ENCODE assay signal across 9 mouse cellular contexts in genomic region chr19:4101466-4101865, GRCm38 (mm10). TPM values are rescaled to one million over a fixed set of nuclear protein-coding genes. Genes with fewer than 3 reads are reported as not detected.
DNase-seq lines count a peak whose midpoint lies in the region; ATAC-seq and TF ChIP-seq lines count a peak whose summit lies in the region.
"Had no signal": no experiment of that assay in that cellular context is flagged by ENCODE, and none has a peak within 500 bp of the region (broad histone marks: within the 10 kb centered on the region; RNA-seq: fewer than 3 reads in every experiment).

No protein-coding gene starts in this region.

- no peaks in the 10 kb centered on the region for H3K9me3 ChIP-seq in heart, embryonic 10.5 days
- H3K9me3 ChIP-seq in E14TG2a.4 (ENCODE audit: low read length): no peaks in the 10 kb centered on the region
- H3K9me3 ChIP-seq in forebrain, embryonic 14.5 days (replicated peaks; ENCODE audit: control insufficient read depth, low read length): no peaks in the 10 kb centered on the region
- H3K9me3 ChIP-seq in liver, embryonic 15.5 days (replicated peaks): no peaks in the 10 kb centered on the region

- peak overlapping the region; percentile 63 for H3K4me3 ChIP-seq in heart, embryonic 10.5 days
- H3K4me3 ChIP-seq in heart, adult 2 months: no peak overlapping the region
- H3K4me3 ChIP-seq in E14TG2a.4 (replicated peaks; ENCODE audit: low read length): peak overlapping the region; percentile 90
- H3K4me3 ChIP-seq in forebrain, embryonic 14.5 days (ENCODE audit: low read depth, low read length): peak overlapping the region; percentile 46
- peak overlapping the region; percentile 74; the same call in 1 of the 2 replicates for H3K4me3 ChIP-seq in liver, embryonic 15.5 days (replicated peaks)

- peak overlapping the region; percentile 90 for H3K4me2 ChIP-seq in forebrain, embryonic 14.5 days (ENCODE audit: low read length)
- H3K4me2 ChIP-seq in liver, embryonic 15.5 days: peak overlapping the region; percentile 93; the same call in 1 of the 2 replicates

- H3K27ac ChIP-seq in heart, embryonic 10.5 days: no peak overlapping the region
- H3K27ac ChIP-seq in heart, adult 2 months: no peak overlapping the region
- H3K27ac ChIP-seq in forebrain, embryonic 14.5 days (ENCODE audit: low read depth, low read length): no peak overlapping the region
- no peak overlapping the region for H3K27ac ChIP-seq in liver, embryonic 15.5 days (replicated peaks)

- TF ChIP-seq CTCF in heart, adult 2 months (IDR thresholded peaks at IDR 0.05): no peak
- TF ChIP-seq CTCF in E14TG2a.4 (conservative IDR thresholded peaks at IDR 0.05; ENCODE audit: low read length): no peak

- peaks cover 46% of the 10 kb centered on the region for H3K27me3 ChIP-seq in heart, embryonic 10.5 days (ENCODE audit: insufficient read depth, poor library complexity, severe bottlenecking)
- no peaks in the 10 kb centered on the region for H3K27me3 ChIP-seq in heart, adult 2 months (ENCODE audit: control insufficient read depth, insufficient read depth, low read length)
- peaks cover 44% of the 10 kb centered on the region for H3K27me3 ChIP-seq in E14TG2a.4 (ENCODE audit: insufficient read depth, low read length)
- H3K27me3 ChIP-seq in forebrain, embryonic 14.5 days (replicated peaks; ENCODE audit: control insufficient read depth, insufficient read depth, low read length): peaks cover 6% of the 10 kb centered on the region; the same call in 1 of the 2 replicates
- peaks cover 47% of the 10 kb centered on the region for H3K27me3 ChIP-seq in liver, embryonic 15.5 days

- no peak for DNase-seq in heart, embryonic 10.5 days (ENCODE audit: low spot score)
- DNase-seq in heart, adult 2 months: no peak
- peak; percentile 31 for DNase-seq in forebrain, embryonic 14.5 days (ENCODE audit: low spot score)
- DNase-seq in urinary bladder, postnatal 4 days (ENCODE audit: low spot score in 2 of 2): no peak
- no peak for DNase-seq in lung, postnatal 25 days (ENCODE audit: low spot score)
- DNase-seq in adipocyte (ENCODE audit: low spot score): no peak

- no peak for TF ChIP-seq POLR2A in heart, adult 2 months (IDR thresholded peaks at IDR 0.05; ENCODE audit: insufficient read depth, low read depth, low read length)

- intact Hi-C loops in heart, adult 2 months (cut with DNase I): no loop called here

- TF ChIP-seq EP300 in heart, adult 2 months (IDR thresholded peaks at IDR 0.05; ENCODE audit: insufficient read depth, low read depth, low read length): no peak

- peaks cover 22% of the 10 kb centered on the region for H3K36me3 ChIP-seq in heart, embryonic 10.5 days
- no peaks in the 10 kb centered on the region for H3K36me3 ChIP-seq in heart, adult 2 months (ENCODE audit: control insufficient read depth, insufficient read depth, low read length)
- peaks cover 11% of the 10 kb centered on the region for H3K36me3 ChIP-seq in E14TG2a.4 (ENCODE audit: insufficient read depth, low read length)
- H3K36me3 ChIP-seq in forebrain, embryonic 14.5 days (ENCODE audit: control insufficient read depth, insufficient read depth, low read length): 0 out of 2 replicates have a peak, but pooled peaks cover 10% of the 10 kb centered on the region
- peaks cover 8% of the 10 kb centered on the region; the same call in 1 of the 2 replicates for H3K36me3 ChIP-seq in liver, embryonic 15.5 days (replicated peaks)

- H3K4me1 ChIP-seq in heart, embryonic 10.5 days: peaks cover 50% of the 10 kb centered on the region
- H3K4me1 ChIP-seq in heart, adult 2 months (ENCODE audit: control insufficient read depth, insufficient read depth, low read length): peaks cover 6% of the 10 kb centered on the region
- peaks cover 52% of the 10 kb centered on the region for H3K4me1 ChIP-seq in E14TG2a.4 (replicated peaks; ENCODE audit: low read depth, low read length)
- H3K4me1 ChIP-seq in forebrain, embryonic 14.5 days (ENCODE audit: control insufficient read depth, insufficient read depth, low read length): peaks cover 20% of the 10 kb centered on the region
- H3K4me1 ChIP-seq in liver, embryonic 15.5 days (replicated peaks): peaks cover 49% of the 10 kb centered on the region

- ATAC-seq in forebrain, embryonic 14.5 days: no peak
- ATAC-seq in liver, embryonic 15.5 days (ENCODE audit: insufficient read depth): no peak

- H3K79me2 ChIP-seq in heart, adult 2 months (replicated peaks; ENCODE audit: control insufficient read depth, insufficient read depth, low read length): no peaks in the 10 kb centered on the region

- H3K9ac ChIP-seq in heart, adult 2 months (ENCODE audit: low read depth, low read length): no peak overlapping the region
- H3K9ac ChIP-seq in forebrain, embryonic 14.5 days (ENCODE audit: low read length): peak overlapping the region; percentile 72
- no peak overlapping the region for H3K9ac ChIP-seq in liver, embryonic 15.5 days

- WGBS in heart, embryonic 10.5 days: 63% methylated on average over 6 of the region's 6 CpGs
- WGBS in heart, adult 2 months: 86% methylated on average over 6 of the region's 6 CpGs
- WGBS in forebrain, embryonic 14.5 days: 57% methylated on average over 6 of the region's 6 CpGs
- WGBS in liver, embryonic 15.5 days (ENCODE audit: insufficient replicate concordance): 70% methylated on average over 6 of the region's 6 CpGs

RNA-seq across cellular contexts. Expression of gene Pitpnm1, which starts 1.7 kb away (rescaled TPM):
- 14.3 and 21.2 TPM in 2 replicates for polyA plus RNA-seq in heart, embryonic 10.5 days (2016; fragmentation: Nextera tagmentation; extraction: Ambion mirVana)
- 10 to 100 TPM; 18.1 to 19.9 TPM for total RNA-seq in heart, adult 2 months (2021)
- 43.6 and 49.9 TPM in 2 replicates for polyA plus RNA-seq in heart, adult 2 months (2012; rRNA removed)
- 29.1 and 40.8 TPM in 2 replicates for polyA plus RNA-seq in forebrain, embryonic 14.5 days (2014; fragmentation: Nextera tagmentation; extraction: Ambion mirVana)
- 6.0 and 7.9 TPM in 2 replicates for polyA plus RNA-seq in liver, embryonic 15.5 days (2015; fragmentation: Nextera tagmentation; extraction: Ambion mirVana)

RNA-seq across cellular contexts. Expression of gene Cdk2ap2, which starts 4.5 kb away (rescaled TPM):
- polyA plus RNA-seq in heart, embryonic 10.5 days (2016; fragmentation: Nextera tagmentation; extraction: Ambion mirVana): 67.9 and 86.0 TPM in 2 replicates
- total RNA-seq in heart, adult 2 months (2021): 10 to 100 TPM; 39.9 to 43.2 TPM
- polyA plus RNA-seq in heart, adult 2 months (2012; rRNA removed): 81.3 and 85.3 TPM in 2 replicates
- 88.6 and 91.7 TPM in 2 replicates for polyA plus RNA-seq in forebrain, embryonic 14.5 days (2014; fragmentation: Nextera tagmentation; extraction: Ambion mirVana)
- 115 and 127 TPM in 2 replicates for polyA plus RNA-seq in liver, embryonic 15.5 days (2015; fragmentation: Nextera tagmentation; extraction: Ambion mirVana)

RNA-seq across cellular contexts. Expression of gene Cabp2, which starts 20.1 kb away (rescaled TPM):
- polyA plus RNA-seq in heart, embryonic 10.5 days (2016; fragmentation: Nextera tagmentation; extraction: Ambion mirVana): not detected in 2 replicates
- not detected for total RNA-seq in heart, adult 2 months (2021)
- not detected in 2 replicates for polyA plus RNA-seq in heart, adult 2 months (2012; rRNA removed)
- not detected in 2 replicates for polyA plus RNA-seq in forebrain, embryonic 14.5 days (2014; fragmentation: Nextera tagmentation; extraction: Ambion mirVana)
- polyA plus RNA-seq in liver, embryonic 15.5 days (2015; fragmentation: Nextera tagmentation; extraction: Ambion mirVana): 0.29 and 0.38 TPM in 2 replicates
- total RNA-seq: gastrocnemius, adult 18-20 months had no signal

RNA-seq across cellular contexts. Expression of gene Aip, which starts 24.2 kb away (rescaled TPM):
- polyA plus RNA-seq in heart, embryonic 10.5 days (2016; fragmentation: Nextera tagmentation; extraction: Ambion mirVana): 89.7 and 93.8 TPM in 2 replicates
- total RNA-seq in heart, adult 2 months (2021): 10 to 100 TPM; 55.1 to 60.6 TPM
- polyA plus RNA-seq in heart, adult 2 months (2012; rRNA removed): 69.4 and 82.1 TPM in 2 replicates
- 85.2 and 94.4 TPM in 2 replicates for polyA plus RNA-seq in forebrain, embryonic 14.5 days (2014; fragmentation: Nextera tagmentation; extraction: Ambion mirVana)
- polyA plus RNA-seq in liver, embryonic 15.5 days (2015; fragmentation: Nextera tagmentation; extraction: Ambion mirVana): 35.8 and 38.3 TPM in 2 replicates

RNA-seq across cellular contexts. Expression of gene Gpr152, which starts 38.1 kb away (rescaled TPM):
- polyA plus RNA-seq in heart, embryonic 10.5 days (2016; fragmentation: Nextera tagmentation; extraction: Ambion mirVana): not detected in 2 replicates
- under 1 TPM in 1 of 2 experiments, not detected in 1; 0.05 TPM for total RNA-seq in heart, adult 2 months (2021)
- polyA plus RNA-seq in heart, adult 2 months (2012; rRNA removed): 0.12 TPM in 2 replicates
- not detected in 2 replicates for polyA plus RNA-seq in forebrain, embryonic 14.5 days (2014; fragmentation: Nextera tagmentation; extraction: Ambion mirVana)
- not detected in 2 replicates for polyA plus RNA-seq in liver, embryonic 15.5 days (2015; fragmentation: Nextera tagmentation; extraction: Ambion mirVana)
- total RNA-seq: gastrocnemius, adult 18-20 months had no signal
